Mouse (Mus musculus): Measurements from ENCODE around the gene Gmcl1. TPM values are rescaled to one million over a fixed set of nuclear protein-coding genes. Genes with fewer than 3 reads are reported as not detected.

Gene Gmcl1
- polyA plus RNA-seq, 1 experiment from 2014 or later, result 27.9 TPM

DNA sequence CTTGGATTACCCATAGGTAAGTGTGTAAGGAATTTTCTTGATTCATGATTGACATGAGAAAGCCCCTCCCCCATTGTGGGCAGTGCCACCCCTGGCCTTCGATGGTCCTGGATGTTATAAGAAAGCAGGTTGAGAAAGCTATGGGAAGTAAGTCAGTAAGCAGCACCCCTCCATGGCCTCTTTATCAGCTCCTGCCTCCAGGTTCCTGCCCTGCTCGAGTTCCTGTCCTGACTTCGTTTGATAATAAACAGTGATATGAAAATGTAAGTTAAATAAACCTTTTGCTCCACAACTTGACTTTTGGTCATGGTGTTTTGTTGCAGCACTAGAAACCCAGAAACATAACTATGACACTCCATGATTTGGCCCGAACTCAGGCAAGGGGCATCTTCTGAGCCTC, 16.6 kb upstream of the Gmcl1 start:
- no peak for ATAC-seq
- no peak overlapping the region for H3K9ac ChIP-seq (ENCODE audit: low read depth, low read length)
- 71% methylated on average over 4 of the region's 4 CpGs for WGBS
- no peak overlapping the region for H3K27ac ChIP-seq (ENCODE audit: low read length)
- H3K4me2 ChIP-seq (ENCODE audit: low read length), result no peak overlapping the region
- H3K9me3 ChIP-seq (replicated peaks; ENCODE audit: control insufficient read depth, low read length, poor library complexity, severe bottlenecking), result no peaks in the 10 kb centered on the region
- H3K4me3 ChIP-seq (ENCODE audit: low read depth, low read length), result no peak overlapping the region
- no peaks in the 10 kb centered on the region for H3K27me3 ChIP-seq (ENCODE audit: control insufficient read depth, insufficient read depth, low read depth, low read length)
- no peaks in the 10 kb centered on the region for H3K4me1 ChIP-seq (ENCODE audit: control insufficient read depth, insufficient read depth, low read length)
- no peaks in the 10 kb centered on the region for H3K36me3 ChIP-seq (ENCODE audit: control insufficient read depth, insufficient read depth, low read length)

DNA sequence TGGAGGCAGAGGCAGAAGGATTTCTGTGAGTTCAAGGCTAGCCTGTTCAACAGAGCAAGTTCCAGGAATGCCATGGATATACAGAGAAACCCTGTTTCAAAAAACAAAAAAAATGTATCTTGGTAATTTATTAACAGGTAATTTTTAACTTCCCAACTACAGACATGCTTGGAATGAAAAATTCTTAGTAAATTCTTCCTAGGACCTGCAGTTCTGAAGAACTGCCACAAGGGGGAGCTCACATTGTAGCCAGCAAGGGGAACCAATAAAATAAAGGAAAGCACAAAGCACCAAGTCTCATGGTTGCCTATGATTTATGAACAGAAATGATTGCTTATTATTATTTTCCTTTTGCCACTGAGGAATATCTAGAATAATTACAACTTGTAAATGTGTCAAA, 14.0 kb upstream of the Gmcl1 start:
- H3K27ac ChIP-seq (ENCODE audit: low read length), result no peak overlapping the region
- H3K36me3 ChIP-seq (ENCODE audit: control insufficient read depth, insufficient read depth, low read length), result no peaks in the 10 kb centered on the region
- H3K9ac ChIP-seq (ENCODE audit: low read depth, low read length), result no peak overlapping the region
- ATAC-seq, result no peak
- H3K4me2 ChIP-seq (ENCODE audit: low read length), result no peak overlapping the region
- no peak overlapping the region for H3K4me3 ChIP-seq (ENCODE audit: low read depth, low read length)
- no peaks in the 10 kb centered on the region for H3K27me3 ChIP-seq (ENCODE audit: control insufficient read depth, insufficient read depth, low read depth, low read length)
- H3K9me3 ChIP-seq (replicated peaks; ENCODE audit: control insufficient read depth, low read length, poor library complexity, severe bottlenecking), result no peaks in the 10 kb centered on the region
- H3K4me1 ChIP-seq (ENCODE audit: control insufficient read depth, insufficient read depth, low read length), result no peaks in the 10 kb centered on the region

DNA sequence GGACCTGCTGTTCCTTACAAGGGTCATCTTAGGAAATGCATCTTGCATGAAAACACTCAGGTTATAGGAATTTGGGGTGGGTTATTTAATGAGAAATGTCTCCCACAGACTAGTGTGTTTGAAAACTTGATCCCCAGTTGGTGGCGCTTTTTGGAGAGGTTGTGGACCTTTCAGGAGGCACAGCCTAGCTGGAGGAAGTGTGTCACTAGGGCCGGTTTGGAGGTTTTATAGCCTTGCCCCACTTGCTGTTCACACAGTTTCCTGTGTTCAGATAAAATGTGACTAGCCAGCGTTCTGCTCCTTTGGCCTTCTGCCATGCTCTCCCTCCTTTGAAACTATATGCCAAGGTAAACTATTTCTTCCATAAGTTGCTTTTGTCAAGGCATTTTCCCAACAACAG, 7.5 kb upstream of the Gmcl1 start:
- no peak overlapping the region for H3K4me2 ChIP-seq (ENCODE audit: low read length)
- 40% methylated on average over 3 of the region's 3 CpGs for WGBS
- no peak overlapping the region for H3K9ac ChIP-seq (ENCODE audit: low read depth, low read length)
- H3K36me3 ChIP-seq (ENCODE audit: control insufficient read depth, insufficient read depth, low read length), result no peaks in the 10 kb centered on the region
- H3K27ac ChIP-seq (ENCODE audit: low read length), result no peak overlapping the region
- H3K9me3 ChIP-seq (replicated peaks; ENCODE audit: control insufficient read depth, low read length, poor library complexity, severe bottlenecking), result no peaks in the 10 kb centered on the region
- H3K4me3 ChIP-seq (ENCODE audit: low read depth, low read length), result no peak overlapping the region
- ATAC-seq, result no peak
- no peaks in the 10 kb centered on the region for H3K27me3 ChIP-seq (ENCODE audit: control insufficient read depth, insufficient read depth, low read depth, low read length)
- no peaks in the 10 kb centered on the region for H3K4me1 ChIP-seq (ENCODE audit: control insufficient read depth, insufficient read depth, low read length)

DNA sequence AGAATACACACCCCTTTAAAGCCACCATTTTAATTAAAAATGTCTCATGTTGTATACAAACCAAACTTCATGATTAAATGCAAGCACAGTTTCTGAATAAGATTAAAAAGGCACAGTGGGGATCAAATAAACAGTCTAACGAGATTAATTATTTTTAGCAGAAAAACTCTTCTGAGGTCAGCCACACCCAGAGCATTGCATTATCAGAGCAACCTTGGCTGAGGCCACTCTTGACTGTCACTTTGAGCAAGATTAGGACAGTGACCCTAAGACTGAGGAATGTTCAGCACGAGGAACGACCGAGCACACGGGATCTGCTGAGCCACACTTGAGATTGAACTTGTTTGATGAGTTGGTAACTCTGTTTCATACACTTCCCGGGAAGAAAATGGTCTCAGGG, 3.6 kb upstream of the Gmcl1 start:
- Histone ChIP-seq H3K36me3 (ENCODE audit: control insufficient read depth, insufficient read depth, low read length) (no peaks in the 10 kb centered on the region), H3K9ac (ENCODE audit: low read depth, low read length) (no peak overlapping the region), H3K4me1 (ENCODE audit: control insufficient read depth, insufficient read depth, low read length) (peaks cover 7% of the 10 kb centered on the region), H3K4me3 (ENCODE audit: low read depth, low read length) (no peak overlapping the region), H3K4me2 (ENCODE audit: low read length) (no peak overlapping the region), H3K9me3 (replicated peaks; ENCODE audit: control insufficient read depth, low read length, poor library complexity, severe bottlenecking) (no peaks in the 10 kb centered on the region), H3K27me3 (ENCODE audit: control insufficient read depth, insufficient read depth, low read depth, low read length) (no peaks in the 10 kb centered on the region), H3K27ac (ENCODE audit: low read length) (no peak overlapping the region)
- 78% methylated on average over 6 of the region's 6 CpGs for WGBS
- no peak for ATAC-seq

DNA sequence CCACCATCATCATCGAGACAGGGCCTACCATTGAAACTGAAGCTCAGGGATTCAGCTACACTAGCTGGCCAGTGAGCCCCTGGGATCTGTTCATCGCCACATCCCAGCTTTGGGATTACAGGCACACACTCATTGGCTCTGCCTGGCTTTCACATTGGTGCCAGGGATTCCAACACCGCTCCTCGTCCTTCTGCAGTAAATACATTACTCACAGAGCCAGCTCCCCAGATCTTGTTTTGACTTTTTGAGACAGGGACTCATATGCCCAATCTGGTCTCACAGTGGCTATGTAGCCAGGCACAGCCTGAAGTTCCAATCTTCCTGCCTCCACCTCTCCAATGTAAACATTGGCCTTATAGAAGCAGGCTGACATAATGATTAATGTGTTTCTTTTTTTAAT, 3.1 kb upstream of the Gmcl1 start:
- H3K9ac ChIP-seq (ENCODE audit: low read depth, low read length), result no peak overlapping the region
- no peaks in the 10 kb centered on the region for H3K27me3 ChIP-seq (ENCODE audit: control insufficient read depth, insufficient read depth, low read depth, low read length)
- peaks cover 10% of the 10 kb centered on the region for H3K4me1 ChIP-seq (ENCODE audit: control insufficient read depth, insufficient read depth, low read length)
- H3K36me3 ChIP-seq (ENCODE audit: control insufficient read depth, insufficient read depth, low read length), result no peaks in the 10 kb centered on the region
- ATAC-seq, result no peak
- H3K4me2 ChIP-seq (ENCODE audit: low read length), result no peak overlapping the region
- H3K9me3 ChIP-seq (replicated peaks; ENCODE audit: control insufficient read depth, low read length, poor library complexity, severe bottlenecking), result no peaks in the 10 kb centered on the region
- no peak overlapping the region for H3K4me3 ChIP-seq (ENCODE audit: low read depth, low read length)
- WGBS, result 90% methylated on average over 4 of the region's 4 CpGs
- H3K27ac ChIP-seq (ENCODE audit: low read length), result no peak overlapping the region

DNA sequence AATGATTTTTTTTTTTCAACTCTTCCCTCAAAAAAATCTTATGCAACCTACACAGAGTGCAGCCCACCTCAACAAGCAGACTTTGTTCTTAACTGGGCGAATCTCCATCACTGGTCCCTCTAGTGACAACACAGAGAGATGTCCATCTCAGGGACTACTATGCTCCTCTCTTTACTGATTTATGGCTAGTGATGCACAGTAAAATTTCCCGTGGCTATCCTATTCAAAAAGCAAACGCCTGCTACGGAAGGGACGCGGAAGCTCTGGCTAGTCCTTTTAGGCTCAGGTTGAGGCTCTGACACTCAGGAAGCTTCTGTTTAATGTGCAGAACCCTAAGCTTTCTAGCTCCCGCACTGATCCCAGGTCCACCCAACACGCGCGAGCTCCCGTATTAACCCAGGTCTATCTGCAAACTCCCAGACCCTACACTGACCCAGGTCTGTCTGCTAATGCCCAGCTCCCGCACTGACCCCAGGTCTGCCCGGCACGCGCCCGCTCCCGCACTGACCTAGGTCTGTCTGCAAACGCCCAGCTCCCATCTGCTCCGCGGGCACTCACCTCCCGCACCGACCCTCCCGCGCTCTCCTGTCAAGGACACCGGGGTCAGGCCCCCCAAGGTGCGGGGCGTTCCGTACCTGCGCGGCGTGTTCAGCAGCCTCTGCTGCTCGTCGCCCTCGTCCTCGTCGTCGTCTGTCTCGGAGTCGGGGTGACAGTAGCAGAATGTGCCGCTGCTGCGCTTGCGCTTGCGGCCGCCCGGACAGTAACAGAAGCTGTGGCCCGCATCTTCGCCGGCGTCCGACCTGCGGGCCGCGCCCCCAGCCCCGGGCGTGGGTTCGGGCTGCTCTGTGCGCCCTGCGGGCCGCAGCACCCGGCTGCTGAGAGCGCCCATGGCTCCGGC, 658 bp downstream of the Gmcl1 start:
- Histone ChIP-seq H3K9me3 (replicated peaks; ENCODE audit: control insufficient read depth, low read length, poor library complexity, severe bottlenecking) (no peaks in the 10 kb centered on the region), H3K4me1 (ENCODE audit: control insufficient read depth, insufficient read depth, low read length) (peaks cover 25% of the 10 kb centered on the region), H3K9ac (ENCODE audit: low read depth, low read length) (peak overlapping the region; percentile 94), H3K27ac (ENCODE audit: low read length) (peak overlapping the region; percentile 91), H3K36me3 (ENCODE audit: control insufficient read depth, insufficient read depth, low read length) (no peaks in the 10 kb centered on the region), H3K4me2 (ENCODE audit: low read length) (peak overlapping the region; percentile 54), H3K4me3 (ENCODE audit: low read depth, low read length) (peak overlapping the region; percentile 93), H3K27me3 (ENCODE audit: control insufficient read depth, insufficient read depth, low read depth, low read length) (no peaks in the 10 kb centered on the region)
- peak; percentile 67 for ATAC-seq
- under 1% methylated on average over 59 of the region's 62 CpGs for WGBS

- no peak overlapping the region for H3K9ac ChIP-seq (ENCODE audit: low read depth, low read length)
- H3K4me1 ChIP-seq (ENCODE audit: control insufficient read depth, insufficient read depth, low read length), result peaks cover 18% of the 10 kb centered on the region
- H3K27me3 ChIP-seq (ENCODE audit: control insufficient read depth, insufficient read depth, low read depth, low read length), result no peaks in the 10 kb centered on the region
- no peak overlapping the region for H3K27ac ChIP-seq (ENCODE audit: low read length)
- no peaks in the 10 kb centered on the region for H3K9me3 ChIP-seq (replicated peaks; ENCODE audit: control insufficient read depth, low read length, poor library complexity, severe bottlenecking)
- WGBS, result 95% methylated on average over 5 of the region's 5 CpGs
- H3K4me3 ChIP-seq (ENCODE audit: low read depth, low read length), result no peak overlapping the region
- 0 out of 2 replicates have a peak, but pooled peaks cover 2% of the 10 kb centered on the region for H3K36me3 ChIP-seq (ENCODE audit: control insufficient read depth, insufficient read depth, low read length)
- H3K4me2 ChIP-seq (ENCODE audit: low read length), result no peak overlapping the region
- ATAC-seq, result no peak
Observed at GRCm38 (mm10) chr6:86728711-86729110, 4.5 kb downstream of the Gmcl1 start.

GRCm38 (mm10) chr6:86721977-86722376, 11.2 kb downstream of the Gmcl1 start:
- H3K27ac ChIP-seq (ENCODE audit: low read length), result no peak overlapping the region
- H3K4me3 ChIP-seq (ENCODE audit: low read depth, low read length), result no peak overlapping the region
- H3K27me3 ChIP-seq (ENCODE audit: control insufficient read depth, insufficient read depth, low read depth, low read length), result no peaks in the 10 kb centered on the region
- H3K4me2 ChIP-seq (ENCODE audit: low read length), result no peak overlapping the region
- H3K4me1 ChIP-seq (ENCODE audit: control insufficient read depth, insufficient read depth, low read length), result no peaks in the 10 kb centered on the region
- 86% methylated on average over 3 of the region's 3 CpGs for WGBS
- peaks cover 9% of the 10 kb centered on the region for H3K36me3 ChIP-seq (ENCODE audit: control insufficient read depth, insufficient read depth, low read length)
- no peaks in the 10 kb centered on the region for H3K9me3 ChIP-seq (replicated peaks; ENCODE audit: control insufficient read depth, low read length, poor library complexity, severe bottlenecking)
- ATAC-seq, result no peak
- H3K9ac ChIP-seq (ENCODE audit: low read depth, low read length), result no peak overlapping the region

DNA sequence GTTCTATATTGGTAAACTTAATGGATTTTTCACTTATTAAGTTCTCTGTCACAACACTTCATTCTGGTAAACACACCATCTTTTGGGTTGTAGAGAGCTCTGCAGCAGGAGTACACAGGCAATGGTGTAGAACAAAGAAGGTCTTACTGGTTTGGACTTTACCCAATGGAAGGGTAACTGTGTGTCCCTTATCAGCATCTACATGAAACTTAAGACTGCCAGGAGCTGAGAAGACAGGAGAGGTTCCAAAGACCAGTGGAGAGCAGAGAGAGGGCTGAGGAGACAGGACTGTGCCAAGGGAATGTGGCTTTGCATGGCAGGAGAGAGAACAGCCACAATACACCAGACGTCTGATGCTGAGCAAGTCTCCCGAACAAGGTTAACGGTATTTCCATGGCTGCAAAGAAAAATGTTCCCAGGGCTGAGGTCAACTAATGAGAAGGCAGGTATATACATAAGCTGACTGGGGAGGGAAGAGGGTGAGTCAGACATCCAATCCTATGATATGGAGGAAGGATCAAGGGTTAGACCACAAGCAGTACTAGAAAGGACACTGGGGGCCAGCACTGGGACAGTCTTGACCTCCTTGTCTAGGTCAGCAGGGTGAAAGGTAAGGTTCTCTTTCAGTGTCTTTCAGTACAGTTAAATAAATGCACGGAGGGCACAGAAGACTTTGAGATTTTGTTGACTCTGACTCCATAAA, 25.0 kb downstream of the Gmcl1 start:
- Histone ChIP-seq H3K4me1 (ENCODE audit: control insufficient read depth, insufficient read depth, low read length) (no peaks in the 10 kb centered on the region), H3K4me3 (ENCODE audit: low read depth, low read length) (no peak overlapping the region), H3K36me3 (ENCODE audit: control insufficient read depth, insufficient read depth, low read length) (peaks cover 42% of the 10 kb centered on the region), H3K9ac (ENCODE audit: low read depth, low read length) (no peak overlapping the region), H3K27ac (ENCODE audit: low read length) (no peak overlapping the region), H3K4me2 (ENCODE audit: low read length) (no peak overlapping the region), H3K9me3 (replicated peaks; ENCODE audit: control insufficient read depth, low read length, poor library complexity, severe bottlenecking) (no peaks in the 10 kb centered on the region), H3K27me3 (ENCODE audit: control insufficient read depth, insufficient read depth, low read depth, low read length) (no peaks in the 10 kb centered on the region)
- WGBS, result 88% methylated on average over 4 of the region's 4 CpGs
- no peak for ATAC-seq
